In the genomic region with DNA sequence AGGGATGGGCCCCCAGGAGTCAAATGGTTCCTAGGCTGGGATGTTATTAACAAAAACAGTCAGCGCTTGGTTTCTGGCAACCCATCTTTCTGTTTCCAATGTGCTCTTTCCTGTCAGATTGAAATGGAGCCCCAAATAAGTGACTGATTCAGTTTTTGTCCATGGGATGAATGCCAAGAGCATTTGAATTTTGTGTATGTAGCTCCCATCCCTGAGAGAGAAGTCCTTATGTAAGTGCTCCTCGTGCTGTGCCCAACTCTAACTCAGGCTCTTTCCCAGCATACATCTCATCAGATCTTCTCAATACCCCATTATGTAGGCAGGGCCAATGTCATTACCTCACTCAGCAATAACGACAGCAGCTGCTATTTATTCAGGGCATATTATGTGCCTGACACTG, we compare ENCODE assay signal across 9 mouse cellular contexts. TPM values are rescaled to one million over a fixed set of nuclear protein-coding genes. Genes with fewer than 3 reads are reported as not detected.
DNase-seq lines count a peak whose midpoint lies in the region; ATAC-seq and TF ChIP-seq lines count a peak whose summit lies in the region.
"Had no signal": no experiment of that assay in that cellular context is flagged by ENCODE, and none has a peak within 500 bp of the region (broad histone marks: within the 10 kb centered on the region; RNA-seq: fewer than 3 reads in every experiment).

No protein-coding gene starts in this region.

- H3K36me3 ChIP-seq in heart, embryonic 10.5 days = peaks cover 28% of the 10 kb centered on the region
- H3K36me3 ChIP-seq in CH12.LX (replicated peaks in 1 of 2; ENCODE audit: control insufficient read depth in 1 of 2, insufficient read depth in 1 of 2, low read length in 1 of 2) = peaks cover 18 to 65% of the 10 kb centered on the region in 2 experiments
- H3K36me3 ChIP-seq in forebrain, embryonic 12.5 days (replicated peaks) = peaks cover 9% of the 10 kb centered on the region
- peaks cover 21% of the 10 kb centered on the region for H3K36me3 ChIP-seq in liver, embryonic 13.5 days

- 72% methylated on average over 3 of the region's 3 CpGs for WGBS in heart, embryonic 10.5 days
- WGBS in forebrain, embryonic 12.5 days = 43% methylated on average over 3 of the region's 3 CpGs
- 74% methylated on average over 3 of the region's 3 CpGs for WGBS in liver, embryonic 13.5 days (ENCODE audit: insufficient replicate concordance)

- no peak for TF ChIP-seq CTCF in CH12.LX (conservative IDR thresholded peaks at IDR 0.05 in 1 of 2, IDR thresholded peaks at IDR 0.05 in 1 of 2; ENCODE audit: low read depth in 2 of 2, low read length in 2 of 2)

- H3K27me3 ChIP-seq in heart, embryonic 10.5 days (ENCODE audit: insufficient read depth, poor library complexity, severe bottlenecking) = peaks cover 7% of the 10 kb centered on the region; the same call in 1 of the 2 replicates
- no peaks in the 10 kb centered on the region for H3K27me3 ChIP-seq in CH12.LX (replicated peaks)
- peaks cover 10% of the 10 kb centered on the region for H3K27me3 ChIP-seq in forebrain, embryonic 12.5 days
- H3K27me3 ChIP-seq in liver, embryonic 13.5 days = no peaks in the 10 kb centered on the region
- H3K27me3 ChIP-seq: Patski had no signal

- no peak for TF ChIP-seq RAD21 in CH12.LX (IDR thresholded peaks at IDR 0.05; ENCODE audit: low read depth, low read length)

- peak overlapping the region; percentile 100 for H3K4me3 ChIP-seq in heart, embryonic 10.5 days
- peak overlapping the region; percentile 82 to 95 (median 91) for H3K4me3 ChIP-seq in CH12.LX (replicated peaks in 1 of 3; ENCODE audit: low read depth in 2 of 3, low read length in 2 of 3, poor library complexity in 1 of 3)
- H3K4me3 ChIP-seq in forebrain, embryonic 12.5 days (replicated peaks) = peak overlapping the region; percentile 96
- peak overlapping the region; percentile 95 for H3K4me3 ChIP-seq in liver, embryonic 13.5 days (replicated peaks)

- no peak for TF ChIP-seq POLR2A in CH12.LX (IDR thresholded peaks at IDR 0.05; ENCODE audit: low read depth, low read length)

- H3K9me3 ChIP-seq in heart, embryonic 10.5 days = no peaks in the 10 kb centered on the region
- no peaks in the 10 kb centered on the region for H3K9me3 ChIP-seq in CH12.LX (replicated peaks; ENCODE audit: low read length)
- H3K9me3 ChIP-seq in forebrain, embryonic 12.5 days = no peaks in the 10 kb centered on the region
- H3K9me3 ChIP-seq in liver, embryonic 13.5 days (replicated peaks) = no peaks in the 10 kb centered on the region

- in situ Hi-C loops in CH12.LX (cut with MboI; ENCODE audit: low pct_ligation_motif_present, low pct_unique_long_range_greater_than_20kb, low sequenced_read_pairs) = loop anchor here (5.0 kb wide), 1 partner anchor 90 kb away; a partner anchor contains a TSS

- H3K4me2 ChIP-seq in CH12.LX (ENCODE audit: insufficient read depth, low read depth, poor library complexity, severe bottlenecking) = peak overlapping the region; percentile 86
- H3K4me2 ChIP-seq in forebrain, embryonic 12.5 days = peak overlapping the region; percentile 91
- peak overlapping the region; percentile 88 for H3K4me2 ChIP-seq in liver, embryonic 13.5 days

- H3K27ac ChIP-seq in heart, embryonic 10.5 days = no peak overlapping the region
- H3K27ac ChIP-seq in CH12.LX (ENCODE audit: insufficient read depth, low read depth) = no peak overlapping the region
- H3K27ac ChIP-seq in forebrain, embryonic 12.5 days = no peak overlapping the region
- peak overlapping the region; percentile 92 for H3K27ac ChIP-seq in liver, embryonic 13.5 days

- no peak for DNase-seq in heart, embryonic 10.5 days (ENCODE audit: low spot score)
- no peak for DNase-seq in heart, adult 9 months (ENCODE audit: low spot score in 2 of 2)
- no peak for DNase-seq in CH12.LX (ENCODE audit: extremely low read depth)
- no peak for DNase-seq in liver, embryonic 13.5 days
- DNase-seq in spleen, postnatal 36 days (ENCODE audit: low spot score in 2 of 2) = no peak
- no peak for DNase-seq in cerebellum, adult 18-20 months

- dilution Hi-C loops in CH12.LX (cut with MboI; ENCODE audit: extremely low pct_ligation_motif_present, extremely low pct_unique_long_range_greater_than_20kb, low sequenced_read_pairs) = no loop called here

- ATAC-seq in forebrain, embryonic 12.5 days (ENCODE audit: low FRiP score) = no peak
- no peak for ATAC-seq in liver, embryonic 13.5 days (ENCODE audit: low read depth)
- no peak for ATAC-seq in erythroid progenitor cell, adult 5-6 weeks (replicated peaks; ENCODE audit: low FRiP score, poor library complexity, severe bottlenecking)
- ATAC-seq: Patski had no signal

- peaks cover 63% of the 10 kb centered on the region for H3K4me1 ChIP-seq in heart, embryonic 10.5 days
- H3K4me1 ChIP-seq in CH12.LX (ENCODE audit: control insufficient read depth in 1 of 2, insufficient read depth in 2 of 2) = peaks cover 25 to 66% of the 10 kb centered on the region in 2 experiments
- H3K4me1 ChIP-seq in forebrain, embryonic 12.5 days = peaks cover 70% of the 10 kb centered on the region
- peaks cover 73% of the 10 kb centered on the region for H3K4me1 ChIP-seq in liver, embryonic 13.5 days (replicated peaks)

- peak overlapping the region; percentile 99; the same call in 1 of the 2 replicates for H3K9ac ChIP-seq in CH12.LX (ENCODE audit: insufficient read depth, low read depth)
- H3K9ac ChIP-seq in forebrain, embryonic 12.5 days = peak overlapping the region; percentile 99
- H3K9ac ChIP-seq in liver, embryonic 13.5 days = peak overlapping the region; percentile 99

- peaks cover 60% of the 10 kb centered on the region for H3K79me2 ChIP-seq in CH12.LX (replicated peaks; ENCODE audit: control insufficient read depth, extremely low read depth, insufficient read depth, poor library complexity, severe bottlenecking)

- no peak for TF ChIP-seq EP300 in CH12.LX (IDR thresholded peaks at IDR 0.05; ENCODE audit: low read length)

TF ChIP-seq in CH12.LX, 34 proteins besides CTCF, POLR2A, EP300 and RAD21 (continues in another document):
- TF ChIP-seq GABPA (IDR thresholded peaks at IDR 0.05; ENCODE audit: insufficient replicate concordance, low read depth, low read length) = no peak
- TF ChIP-seq JUN (IDR thresholded peaks at IDR 0.05; ENCODE audit: insufficient read depth, low read depth, low read length) = no peak
- no peak for TF ChIP-seq E2F4 (IDR thresholded peaks at IDR 0.05; ENCODE audit: insufficient replicate concordance, low read depth, low read length)
- TF ChIP-seq PAX5 (IDR thresholded peaks at IDR 0.05; ENCODE audit: low read length) = no peak

RNA-seq across cellular contexts. Expression of a gene that starts 1.2 kb away (rescaled TPM):
- 29.5 and 36.7 TPM in 2 replicates for polyA plus RNA-seq in heart, embryonic 10.5 days (2016; fragmentation: Nextera tagmentation; extraction: Ambion mirVana)
- total RNA-seq in CH12.LX (2012; rRNA removed) (19.6 and 20.3 TPM in 2 replicates), CH12.LX (2014; rRNA removed) (13.0 and 16.5 TPM in 2 replicates)
- 19.6 and 23.4 TPM in 2 replicates for polyA plus RNA-seq in CH12.LX (2012; ENCODE audit: insufficient read length, low read depth)
- polyA plus RNA-seq in forebrain, embryonic 12.5 days (2016; fragmentation: Nextera tagmentation; extraction: Ambion mirVana) = 30.5 and 31.4 TPM in 2 replicates
- 10.0 and 10.7 TPM in 2 replicates for polyA plus RNA-seq in liver, embryonic 13.5 days (2015; fragmentation: Nextera tagmentation; extraction: Ambion mirVana)
- total RNA-seq in erythroid progenitor cell, adult 5-6 weeks (2015; ENCODE audit: low replicate concordance) = 6.5 and 7.5 TPM in 2 replicates
- 4.9 and 19.6 TPM in 2 replicates for total RNA-seq in erythroid progenitor cell, adult 5-6 weeks (2017; ENCODE audit: low replicate concordance)

RNA-seq across cellular contexts. Expression of a gene that starts 2.0 kb away (rescaled TPM):
- polyA plus RNA-seq in heart, embryonic 10.5 days (2016; fragmentation: Nextera tagmentation; extraction: Ambion mirVana) = 101 and 107 TPM in 2 replicates
- total RNA-seq in CH12.LX (2012; rRNA removed) = 57.4 and 63.5 TPM in 2 replicates
- total RNA-seq in CH12.LX (2014; rRNA removed) = 41.7 and 46.0 TPM in 2 replicates
- 69.7 and 74.5 TPM in 2 replicates for polyA plus RNA-seq in CH12.LX (2012; ENCODE audit: insufficient read length, low read depth)
- 176 and 180 TPM in 2 replicates for polyA plus RNA-seq in forebrain, embryonic 12.5 days (2016; fragmentation: Nextera tagmentation; extraction: Ambion mirVana)
- polyA plus RNA-seq in liver, embryonic 13.5 days (2015; fragmentation: Nextera tagmentation; extraction: Ambion mirVana) = 32.8 and 34.0 TPM in 2 replicates
- 75.0 and 87.2 TPM in 2 replicates for total RNA-seq in erythroid progenitor cell, adult 5-6 weeks (2015; ENCODE audit: low replicate concordance)
- total RNA-seq in erythroid progenitor cell, adult 5-6 weeks (2017; ENCODE audit: low replicate concordance) = 76.9 and 128 TPM in 2 replicates

RNA-seq across cellular contexts. Expression of a gene that starts 25.0 kb away (rescaled TPM):
- 8.9 and 9.4 TPM in 2 replicates for polyA plus RNA-seq in heart, embryonic 10.5 days (2016; fragmentation: Nextera tagmentation; extraction: Ambion mirVana)
- total RNA-seq in CH12.LX (2012; rRNA removed) = 18.0 and 18.7 TPM in 2 replicates
- total RNA-seq in CH12.LX (2014; rRNA removed) = 8.6 and 9.8 TPM in 2 replicates
- polyA plus RNA-seq in CH12.LX (2012; ENCODE audit: insufficient read length, low read depth) = 32.2 and 39.0 TPM in 2 replicates
- 10.0 and 10.9 TPM in 2 replicates for polyA plus RNA-seq in forebrain, embryonic 12.5 days (2016; fragmentation: Nextera tagmentation; extraction: Ambion mirVana)
- polyA plus RNA-seq in liver, embryonic 13.5 days (2015; fragmentation: Nextera tagmentation; extraction: Ambion mirVana) = 2.7 and 3.5 TPM in 2 replicates
- 8.3 and 18.4 TPM in 2 replicates for total RNA-seq in erythroid progenitor cell, adult 5-6 weeks (2015; ENCODE audit: low replicate concordance)
- total RNA-seq in erythroid progenitor cell, adult 5-6 weeks (2017; ENCODE audit: low replicate concordance) = 3.8 and 4.9 TPM in 2 replicates

RNA-seq across cellular contexts. Expression of a gene that starts 36.6 kb away (rescaled TPM):
- polyA plus RNA-seq in heart, embryonic 10.5 days (2016; fragmentation: Nextera tagmentation; extraction: Ambion mirVana) = 47.0 TPM in 2 replicates
- 147 and 174 TPM in 2 replicates for total RNA-seq in CH12.LX (2012; rRNA removed)
- total RNA-seq in CH12.LX (2014; rRNA removed) = 115 TPM in 2 replicates
- 191 and 245 TPM in 2 replicates for polyA plus RNA-seq in CH12.LX (2012; ENCODE audit: insufficient read length, low read depth)
- 30.6 and 32.0 TPM in 2 replicates for polyA plus RNA-seq in forebrain, embryonic 12.5 days (2016; fragmentation: Nextera tagmentation; extraction: Ambion mirVana)
- polyA plus RNA-seq in liver, embryonic 13.5 days (2015; fragmentation: Nextera tagmentation; extraction: Ambion mirVana) = 92.3 and 93.0 TPM in 2 replicates
- 596 and 609 TPM in 2 replicates for total RNA-seq in erythroid progenitor cell, adult 5-6 weeks (2015; ENCODE audit: low replicate concordance)
- total RNA-seq in erythroid progenitor cell, adult 5-6 weeks (2017; ENCODE audit: low replicate concordance) = 412 and 455 TPM in 2 replicates

RNA-seq across cellular contexts. Expression of a gene that starts 57.4 kb away (rescaled TPM):
- 5.0 and 7.2 TPM in 2 replicates for polyA plus RNA-seq in heart, embryonic 10.5 days (2016; fragmentation: Nextera tagmentation; extraction: Ambion mirVana)
- 2.9 and 3.5 TPM in 2 replicates for total RNA-seq in CH12.LX (2012; rRNA removed)
- total RNA-seq in CH12.LX (2014; rRNA removed) = 4.0 and 5.1 TPM in 2 replicates
- 9.2 and 12.0 TPM in 2 replicates for polyA plus RNA-seq in CH12.LX (2012; ENCODE audit: insufficient read length, low read depth)
- polyA plus RNA-seq in forebrain, embryonic 12.5 days (2016; fragmentation: Nextera tagmentation; extraction: Ambion mirVana) = 2.6 and 3.2 TPM in 2 replicates
- polyA plus RNA-seq in liver, embryonic 13.5 days (2015; fragmentation: Nextera tagmentation; extraction: Ambion mirVana) = 0.15 and 0.17 TPM in 2 replicates
- total RNA-seq in erythroid progenitor cell, adult 5-6 weeks (2015; ENCODE audit: low replicate concordance) = not detected in 2 replicates
- total RNA-seq in erythroid progenitor cell, adult 5-6 weeks (2017; ENCODE audit: low replicate concordance) = not detected in 2 replicates
